Mouse (Mus musculus) kidney, adult 11 months (tissue): ENCODE results near the gene Cln6.
A peak's percentile ranks its signal among the peaks of the same experiment; 100 is the strongest.
"Not testable (repeated sequence)": the region's sequence is repeated elsewhere in the genome, so short reads cannot be mapped to it uniquely, and the experiment has no call there.

Source experiments
- DNase-seq: peaks from one replicate; pipeline ENCODE4 v3.0.0; 2022

Gene Cln6

DNA sequence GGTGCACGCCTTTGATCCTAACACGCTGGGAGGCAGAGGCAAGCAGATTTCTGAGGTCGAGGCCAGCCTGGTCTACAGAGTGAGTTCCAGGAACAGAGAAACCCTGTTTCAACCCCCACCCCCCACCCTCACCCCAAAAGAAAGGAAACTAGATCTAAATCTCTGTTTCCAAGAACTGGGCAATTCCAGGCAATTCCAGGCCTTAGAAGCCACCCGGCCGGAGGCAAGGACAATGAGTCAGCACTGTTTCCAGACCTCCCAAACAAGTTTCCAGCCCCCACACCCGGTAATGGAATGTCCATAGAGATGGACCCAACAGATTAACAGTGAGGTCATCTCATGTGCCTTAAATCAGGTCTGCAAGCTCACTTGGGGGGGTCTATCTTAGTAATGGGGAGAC lies 8.7 kb upstream of the Cln6 start:
- no peak for DNase-seq

DNA sequence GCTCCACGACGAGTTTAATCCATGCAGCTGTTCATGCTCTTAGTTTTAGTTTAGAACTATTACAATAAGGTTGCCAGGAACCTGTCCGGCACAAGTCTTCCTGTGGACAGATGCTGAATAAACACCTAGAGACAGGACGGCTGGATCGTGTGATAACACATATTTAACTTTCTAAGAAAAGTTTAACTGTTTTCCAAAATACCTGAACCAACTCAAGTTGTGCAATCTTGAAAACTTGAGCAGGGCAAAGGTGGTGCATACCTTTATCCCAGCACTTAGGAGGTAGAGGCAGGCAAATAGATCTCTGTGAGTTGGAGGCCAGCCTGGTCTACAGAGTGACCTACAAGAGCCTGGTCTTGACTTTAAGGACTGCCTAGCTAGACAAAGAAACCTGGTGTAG lies 3.7 kb upstream of the Cln6 start:
- DNase-seq, result no peak

DNA sequence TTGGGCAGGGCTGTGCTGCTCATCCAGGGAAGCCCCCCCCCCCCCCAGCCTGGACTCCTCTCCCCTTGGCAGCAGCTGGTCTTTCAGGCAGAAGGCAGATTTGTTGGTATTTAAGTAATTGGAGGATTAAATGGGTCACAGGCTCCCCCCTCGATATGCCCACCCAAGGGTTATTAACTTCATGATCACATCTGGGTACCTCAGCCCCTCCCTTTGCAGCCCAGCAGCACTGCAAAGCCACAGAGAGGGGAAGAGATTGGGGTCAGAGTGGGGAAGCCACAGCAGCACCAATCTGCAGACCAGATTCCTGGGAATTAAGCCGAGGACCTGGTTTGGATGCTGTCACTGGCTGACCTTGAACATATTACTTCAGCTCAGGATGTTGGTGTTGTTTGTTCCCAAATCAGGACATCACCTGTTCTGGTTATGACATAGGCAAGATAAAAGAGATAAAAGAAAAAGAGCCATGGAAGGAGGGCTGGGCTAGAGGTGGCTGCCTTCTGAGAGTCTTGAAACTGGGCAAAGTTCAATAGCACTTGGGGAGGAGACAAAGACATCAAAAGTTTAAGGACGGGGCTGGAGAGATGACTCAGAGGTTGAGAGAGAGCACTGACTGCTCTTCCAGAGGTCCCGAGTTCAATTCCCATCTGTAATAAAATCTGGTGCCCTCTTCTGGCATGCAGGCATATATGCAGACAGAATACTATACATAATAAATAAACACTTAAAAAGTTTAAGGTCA lies 2.7 kb upstream of the Cln6 start:
- DNase-seq, result no peak

DNA sequence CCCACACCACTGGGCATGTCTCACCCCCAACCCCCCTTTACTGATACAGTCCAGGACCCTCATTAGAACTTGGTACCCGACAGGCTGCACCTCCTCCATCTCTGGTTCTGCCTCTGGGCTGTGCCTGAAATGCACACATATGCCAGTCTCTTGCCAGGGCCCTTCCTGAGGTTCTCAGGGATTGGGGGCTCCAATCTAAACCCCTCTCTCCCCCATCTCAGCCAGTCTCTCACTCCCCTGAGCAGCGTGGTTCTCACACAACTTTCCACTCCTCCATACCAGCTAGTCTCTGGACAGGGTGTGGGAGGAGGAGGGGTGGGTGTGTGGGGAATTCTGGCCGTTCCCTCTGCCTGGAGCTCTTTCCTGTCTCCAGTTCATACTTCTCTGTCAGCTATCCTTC lies 974 bp upstream of the Cln6 start:
- no peak for DNase-seq

DNA sequence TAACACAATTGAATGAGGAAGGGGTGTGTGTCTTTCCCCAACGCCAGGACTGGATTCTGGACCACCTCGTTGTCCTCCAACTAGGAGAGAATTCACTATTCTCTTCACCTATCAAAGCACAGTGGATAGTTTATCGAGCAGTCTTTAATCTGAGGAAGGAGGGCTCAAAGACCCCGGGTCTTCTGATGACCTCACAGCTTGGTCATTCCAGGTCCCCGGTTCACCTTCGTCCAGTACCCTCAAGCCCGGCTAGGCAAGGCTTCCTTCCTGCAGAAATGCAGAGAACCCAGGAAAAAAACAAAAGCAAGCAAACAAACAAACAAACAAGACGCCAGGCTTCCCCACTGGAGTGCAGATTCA lies 459 bp upstream of the Cln6 start:
- DNase-seq, result no peak

DNA sequence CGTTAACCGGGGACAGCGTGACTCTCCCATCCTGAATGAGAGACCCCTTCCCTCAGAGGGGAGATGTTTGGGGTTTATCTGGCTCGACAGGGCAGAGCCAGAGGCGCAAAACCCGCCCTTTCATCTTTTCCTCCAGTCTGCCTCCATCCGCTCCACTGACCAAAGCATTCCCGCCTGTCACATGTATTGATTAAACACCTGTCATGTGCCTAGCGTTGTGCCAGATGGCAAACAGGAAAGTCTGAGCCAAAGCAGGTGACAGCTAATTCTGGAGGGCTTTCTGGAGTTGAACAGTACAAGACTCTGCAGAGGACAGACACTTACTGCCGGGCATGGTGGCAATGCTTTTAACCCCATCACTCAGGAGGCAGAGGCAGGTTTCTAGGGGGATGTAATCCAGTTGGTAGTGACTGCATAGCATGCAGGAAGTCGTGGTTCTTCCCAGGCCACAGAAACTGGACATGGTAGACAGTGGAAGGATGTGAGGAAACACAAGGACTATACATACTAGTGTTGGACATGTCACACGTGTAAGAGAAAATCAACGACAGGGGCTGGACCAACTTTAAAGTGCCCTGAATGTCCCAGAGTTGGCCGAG lies 686 bp downstream of the Cln6 start:
- DNase-seq, result peak; percentile 58

DNA sequence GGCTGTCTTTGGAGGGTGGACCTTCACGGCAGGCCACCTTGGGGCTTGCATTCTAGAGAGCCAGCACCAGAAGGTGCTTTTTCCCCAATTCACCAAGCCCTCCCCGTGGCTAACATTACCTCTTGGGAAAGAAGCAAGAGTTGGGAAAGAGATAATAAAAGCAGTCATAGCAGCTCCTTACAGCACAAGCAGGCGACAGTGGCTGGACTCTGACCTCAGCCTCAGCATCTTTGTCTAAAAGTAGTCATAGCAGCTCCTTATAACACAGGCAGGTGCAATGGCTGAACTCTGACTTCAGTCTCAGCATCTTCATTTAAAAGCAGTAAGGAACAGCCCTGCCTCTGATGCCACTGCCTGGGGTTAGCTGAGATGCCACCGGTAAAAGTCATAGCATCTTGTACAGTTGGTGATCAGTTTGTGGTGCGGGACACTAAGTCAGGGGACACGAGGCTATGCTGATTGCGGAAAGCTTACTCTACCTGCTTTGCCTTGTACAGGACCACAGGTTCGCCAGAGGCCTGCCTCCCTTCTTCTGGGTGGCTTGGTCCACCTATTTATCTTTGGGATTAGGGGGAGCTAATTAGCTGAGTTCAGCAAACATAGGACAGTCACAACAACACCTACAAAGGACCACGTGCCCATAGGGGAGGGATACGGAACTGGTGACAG lies 4.9 kb downstream of the Cln6 start:
- DNase-seq, result no peak

DNA sequence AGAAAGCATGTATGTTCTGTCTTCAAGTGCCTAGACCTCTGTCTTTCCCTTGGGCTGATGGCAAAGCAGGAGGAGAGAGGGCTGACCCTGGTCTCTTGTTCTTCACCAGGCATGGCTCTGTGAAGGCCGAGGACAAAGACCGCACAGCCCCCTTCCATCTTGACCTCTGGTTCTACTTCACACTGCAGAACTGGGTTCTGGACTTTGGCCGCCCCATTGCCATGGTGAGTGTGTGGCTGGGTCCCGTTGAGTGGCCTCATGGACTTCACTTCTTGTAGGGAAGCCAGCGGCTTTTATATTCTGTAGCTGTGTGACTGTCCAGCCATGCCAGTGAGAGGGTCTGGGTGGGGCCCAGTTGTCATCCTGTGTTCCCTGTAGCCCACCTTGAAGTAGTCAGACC lies 5.9 kb downstream of the Cln6 start:
- DNase-seq, result peak; percentile 71

DNA sequence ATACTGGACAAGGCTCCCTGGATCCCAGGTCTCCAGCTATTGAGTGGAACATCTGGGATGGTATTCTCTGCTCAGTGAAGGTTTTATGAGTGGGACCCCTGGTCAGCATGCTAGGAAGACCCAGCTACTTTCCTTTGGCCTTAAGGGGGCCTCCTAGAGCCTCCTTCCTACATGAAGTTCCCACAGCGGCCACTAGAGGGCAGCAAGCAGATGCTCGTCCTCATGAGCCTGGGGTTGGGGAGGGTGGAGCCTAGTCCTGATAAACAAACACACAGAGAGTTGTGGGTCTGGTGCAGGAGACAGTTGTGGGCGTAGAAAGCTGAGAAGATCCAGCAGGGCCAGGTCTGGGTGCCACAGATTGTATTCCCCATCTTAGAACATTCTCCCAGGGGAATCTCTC lies 9.1 kb downstream of the Cln6 start:
- peak; percentile 73 for DNase-seq

DNA sequence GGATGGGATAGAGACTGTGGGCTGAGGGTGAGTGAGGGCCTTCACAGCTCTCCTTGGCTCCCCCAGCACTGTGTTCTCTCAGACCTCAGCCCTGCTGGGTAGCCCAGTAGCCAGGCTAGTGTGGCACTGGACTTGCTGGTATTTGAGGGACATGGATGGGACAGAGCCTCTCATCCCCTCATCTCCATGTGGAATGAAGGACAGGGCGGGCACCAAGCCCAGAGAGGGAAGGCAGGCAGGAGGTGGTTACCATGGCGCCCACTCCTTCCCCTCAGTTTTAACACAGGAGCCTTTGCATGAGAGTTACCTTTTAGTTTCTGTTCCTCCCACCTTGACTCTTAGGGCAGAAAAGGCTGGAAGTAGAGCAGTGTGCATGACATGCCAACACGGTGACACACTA lies 10.1 kb downstream of the Cln6 start:
- no peak for DNase-seq

DNA sequence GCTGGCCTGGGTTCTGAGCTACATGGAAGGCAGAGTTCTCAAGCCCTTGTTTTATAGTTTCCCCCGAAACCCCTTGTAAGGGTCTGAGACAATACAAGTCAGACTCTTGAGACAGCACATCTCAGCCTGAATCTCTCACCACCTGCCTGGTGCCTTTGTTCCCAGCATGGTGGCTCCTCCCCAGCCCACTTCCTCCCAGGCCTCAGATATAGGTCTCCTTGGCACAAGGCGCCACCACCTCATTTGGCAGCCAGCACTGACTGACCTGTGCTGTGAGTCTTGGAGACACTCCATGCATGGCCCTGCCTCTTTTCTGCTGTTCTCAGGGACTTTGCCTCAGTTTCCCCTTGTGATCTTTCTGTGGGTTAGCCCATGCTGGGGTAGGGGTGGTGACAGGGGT lies 13.0 kb downstream of the Cln6 start:
- no peak for DNase-seq

DNA sequence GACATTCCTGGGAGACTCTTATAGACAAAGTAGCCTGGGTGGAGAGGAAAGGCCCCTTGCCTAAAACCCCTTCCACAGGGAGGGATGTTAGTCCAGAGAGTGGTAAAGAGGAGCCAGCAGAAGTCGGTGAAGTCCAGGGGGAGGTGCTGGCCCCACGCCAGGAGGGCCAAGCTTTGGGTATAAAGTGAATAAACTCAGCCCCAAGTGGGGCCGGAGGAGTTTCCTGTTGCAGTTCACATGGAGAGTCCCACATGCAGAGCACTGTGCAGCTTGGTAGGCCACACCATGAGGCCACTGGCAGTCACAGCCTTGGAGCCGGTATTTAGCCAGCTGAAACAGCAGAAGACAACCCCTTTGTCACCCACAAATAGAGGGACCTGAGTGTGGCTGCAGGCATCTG lies 15.9 kb downstream of the Cln6 start:
- DNase-seq, result no peak

DNA sequence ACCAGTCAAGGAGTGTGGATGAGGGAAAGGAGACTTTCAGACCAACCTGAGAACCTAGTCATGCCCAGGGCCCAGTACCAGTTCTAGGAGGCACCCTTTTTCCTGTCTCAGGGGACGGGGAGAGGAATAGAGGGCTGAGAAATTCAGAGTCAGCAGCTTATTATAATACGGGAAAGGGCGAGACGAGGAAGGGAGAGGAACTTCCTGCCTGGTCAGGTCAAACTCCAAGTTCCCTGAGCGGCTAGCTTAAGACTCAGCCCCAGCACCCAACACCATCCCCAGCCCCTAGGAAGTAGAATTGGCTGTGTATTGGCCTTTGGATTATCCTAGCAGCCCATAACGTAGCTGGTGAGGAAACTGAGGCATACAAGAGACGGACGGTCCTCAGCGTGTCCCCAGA lies 18.6 kb downstream of the Cln6 start:
- DNase-seq, result peak; percentile 81

DNA sequence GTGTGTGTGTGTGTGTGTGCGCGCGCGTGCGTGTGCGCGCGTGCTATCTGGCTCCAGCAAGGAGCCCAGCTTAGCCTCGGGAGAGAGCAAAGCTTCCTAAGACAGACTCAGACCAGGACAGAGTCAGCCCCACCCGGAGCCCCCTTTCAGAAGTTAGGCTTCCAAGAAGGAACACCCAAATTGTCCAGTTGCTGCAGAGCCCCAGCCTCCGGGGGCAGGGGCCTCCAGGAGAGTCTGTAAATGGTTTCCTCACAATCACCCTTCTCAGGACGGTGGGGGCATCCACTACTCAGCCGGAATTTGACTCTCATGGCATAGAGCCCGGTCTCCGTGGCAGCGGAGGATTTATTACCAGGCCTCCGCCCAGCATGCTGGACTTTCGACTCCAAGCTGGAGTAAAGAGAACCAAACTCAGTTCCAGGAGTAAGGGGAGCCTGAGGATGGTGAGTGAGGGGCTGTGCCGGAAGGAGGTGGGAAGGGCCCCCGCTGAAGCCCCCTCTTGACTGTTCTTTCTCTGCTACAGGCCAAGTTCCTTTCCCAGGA lies 19.2 kb downstream of the Cln6 start, which contains the start of gene Calml4:
TSS of gene Calml4 (plus strand) at position 362 of the 543 bp plus-strand sequence.
- DNase-seq, result peak; percentile 94

DNA sequence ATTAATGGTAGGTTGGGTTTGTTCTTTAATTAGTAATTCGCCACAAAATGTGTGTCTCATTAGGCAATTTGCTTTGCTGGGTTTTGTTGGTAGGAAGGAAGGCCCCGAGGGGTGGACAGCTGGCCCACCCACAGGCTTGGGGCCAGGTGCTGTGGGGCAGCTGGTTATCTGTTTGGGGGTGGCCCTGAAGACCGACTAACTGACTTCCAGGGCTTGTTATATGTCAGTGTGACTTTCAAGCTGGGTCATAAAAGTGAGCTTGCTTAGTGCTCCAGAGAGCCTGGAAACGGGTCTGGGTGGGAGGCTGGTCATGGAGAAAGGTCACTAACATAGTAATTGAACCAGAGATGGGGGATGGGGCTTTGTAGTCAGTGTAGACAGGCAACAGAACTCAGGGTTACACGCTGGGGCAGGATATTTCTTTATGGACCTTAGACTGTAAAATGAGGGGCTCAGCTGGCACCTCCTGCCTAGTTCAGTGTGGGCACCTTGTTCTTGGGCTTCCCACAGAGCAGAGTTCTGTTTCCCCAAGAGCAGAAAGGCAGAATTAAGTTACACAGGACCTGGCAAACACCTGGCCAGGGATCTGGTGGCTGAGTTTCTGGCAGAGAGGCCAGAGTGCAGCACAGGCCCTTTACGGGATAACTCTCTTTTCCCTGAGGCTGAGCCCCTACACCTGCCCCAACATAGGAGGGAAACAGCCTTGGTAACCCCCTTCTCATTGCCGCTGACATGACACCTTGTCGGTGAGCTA lies 19.9 kb downstream of the Cln6 start:
- no peak for DNase-seq

DNA sequence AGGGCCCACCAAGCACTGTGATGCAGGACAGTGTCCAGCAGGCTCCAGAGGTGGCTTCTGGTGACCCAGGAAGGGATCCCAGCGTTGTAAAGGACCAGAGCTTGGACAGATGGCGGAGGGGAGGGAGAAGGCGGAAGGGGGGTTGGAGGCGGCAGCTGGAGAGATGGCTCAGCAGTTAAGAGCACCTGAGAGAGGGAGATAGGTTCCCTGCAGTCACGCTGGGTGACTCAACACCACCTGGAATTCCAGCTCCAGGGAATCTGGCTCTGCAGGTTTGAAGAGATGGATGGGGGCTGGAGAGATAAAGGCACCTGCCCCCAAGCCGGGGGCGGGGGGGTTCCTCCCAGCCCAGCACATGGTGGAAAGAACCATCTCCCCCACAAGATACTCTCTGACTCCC lies 21.5 kb downstream of the Cln6 start:
- DNase-seq, result not testable (repeated sequence)

DNA sequence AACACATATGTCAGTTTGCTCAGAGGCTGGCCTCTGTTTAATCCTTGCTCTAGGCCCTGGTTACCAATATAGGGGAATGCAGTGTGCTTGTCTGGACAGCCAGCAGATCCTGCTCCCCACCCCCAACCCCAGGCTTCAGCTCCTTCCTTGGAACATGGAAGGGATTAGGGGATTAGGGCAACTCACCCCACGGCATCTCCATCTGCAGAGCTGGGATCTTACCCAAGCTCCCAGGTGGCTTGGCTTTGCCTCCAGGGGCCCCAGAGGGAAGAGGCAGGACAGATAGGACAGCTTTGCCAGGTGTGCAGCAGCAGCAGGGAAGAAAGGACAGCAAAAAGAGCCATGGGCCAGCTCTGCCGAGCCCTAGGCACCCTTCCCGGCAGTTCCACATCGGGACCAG lies 22.3 kb downstream of the Cln6 start:
- DNase-seq, result no peak

DNA sequence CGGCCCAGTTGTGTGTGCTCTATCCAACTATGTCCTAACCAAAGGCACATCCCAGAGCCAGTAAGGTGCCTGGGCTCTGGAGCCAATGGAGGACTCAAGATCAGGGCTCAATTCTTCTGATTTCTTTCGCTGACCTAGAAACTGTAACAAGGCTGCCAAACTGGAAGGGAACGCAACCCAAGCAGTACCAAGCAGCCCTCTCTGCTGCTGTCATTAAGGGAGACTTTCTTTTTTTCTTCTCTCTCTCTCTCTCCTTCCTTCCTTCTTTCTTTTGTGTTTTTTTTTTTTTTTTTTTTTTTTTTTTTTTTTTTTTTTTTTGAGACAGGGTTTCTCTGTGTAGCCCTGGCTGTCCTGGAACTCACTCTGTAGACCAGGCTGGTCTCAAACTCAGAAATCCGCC lies 30.7 kb downstream of the Cln6 start:
- DNase-seq, result not testable (repeated sequence)

DNA sequence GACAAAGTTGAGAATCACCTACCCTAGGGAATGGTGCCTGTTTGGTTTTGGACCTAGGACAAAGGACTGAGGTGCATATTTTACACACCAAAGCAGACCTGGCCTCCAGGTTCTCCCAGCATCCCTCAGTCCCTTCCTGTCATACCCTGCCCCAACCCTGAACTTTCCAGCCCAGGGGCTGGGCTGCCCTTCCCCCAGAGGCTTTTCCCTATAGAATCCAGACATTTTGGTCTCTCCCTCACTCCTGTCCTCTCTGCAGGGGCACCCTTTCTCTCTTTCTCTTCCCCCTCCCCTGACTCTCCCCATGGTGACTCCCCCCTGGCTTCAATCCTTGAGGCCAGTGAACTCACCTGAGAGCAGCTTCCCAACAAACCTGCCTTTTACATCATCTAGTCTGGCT lies 32.1 kb downstream of the Cln6 start:
- DNase-seq, result no peak

DNA sequence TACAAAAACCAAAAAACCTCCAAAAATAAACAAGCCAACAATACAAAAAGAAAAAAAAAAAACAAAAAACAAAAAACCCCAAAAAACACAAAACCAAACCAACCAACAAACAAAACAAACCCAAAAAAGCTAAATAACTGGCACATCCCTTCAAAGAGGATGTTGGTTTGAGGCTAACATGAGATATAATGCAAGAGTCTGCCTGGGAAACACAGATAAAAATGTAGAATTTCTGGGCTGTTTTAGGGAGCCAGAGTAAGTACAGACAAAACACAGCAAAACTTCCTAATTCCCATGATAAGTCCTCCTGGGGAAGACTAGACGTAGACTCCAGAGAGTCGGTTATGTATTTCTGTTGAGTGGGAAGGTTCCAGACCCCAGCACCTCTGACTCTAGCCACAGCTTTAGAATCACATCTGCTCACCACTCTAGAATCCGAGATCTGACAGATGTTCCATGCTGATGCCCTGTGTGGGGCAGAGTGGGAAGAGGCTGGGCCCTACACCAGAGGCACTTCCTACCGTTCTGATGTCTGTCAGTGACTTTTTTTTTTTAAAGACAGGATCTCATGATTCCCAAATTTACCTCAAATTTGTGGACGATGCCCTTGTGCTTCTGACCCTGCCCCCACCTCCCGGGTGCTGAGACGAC lies 38.5 kb downstream of the Cln6 start:
- DNase-seq, result no peak

DNA sequence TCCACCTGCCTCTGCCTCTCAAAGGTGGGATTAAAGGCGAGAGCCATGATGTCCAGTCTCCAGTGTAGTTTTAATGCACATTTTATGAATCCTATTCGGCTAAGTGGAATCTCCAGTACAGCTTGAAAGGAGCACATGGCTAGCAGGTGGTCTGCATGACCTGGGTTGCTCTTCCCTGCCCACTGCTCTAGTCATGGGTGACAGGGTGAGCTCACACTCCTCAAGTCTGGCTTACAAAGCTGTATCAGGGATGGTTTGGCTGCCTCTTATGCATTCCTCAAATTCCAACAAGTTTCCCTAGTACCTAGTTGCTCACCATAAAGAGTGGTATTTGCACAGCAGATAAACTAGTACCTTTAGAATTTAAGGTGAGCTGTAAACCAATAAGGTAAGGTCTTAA lies 39.2 kb downstream of the Cln6 start:
- no peak for DNase-seq

DNA sequence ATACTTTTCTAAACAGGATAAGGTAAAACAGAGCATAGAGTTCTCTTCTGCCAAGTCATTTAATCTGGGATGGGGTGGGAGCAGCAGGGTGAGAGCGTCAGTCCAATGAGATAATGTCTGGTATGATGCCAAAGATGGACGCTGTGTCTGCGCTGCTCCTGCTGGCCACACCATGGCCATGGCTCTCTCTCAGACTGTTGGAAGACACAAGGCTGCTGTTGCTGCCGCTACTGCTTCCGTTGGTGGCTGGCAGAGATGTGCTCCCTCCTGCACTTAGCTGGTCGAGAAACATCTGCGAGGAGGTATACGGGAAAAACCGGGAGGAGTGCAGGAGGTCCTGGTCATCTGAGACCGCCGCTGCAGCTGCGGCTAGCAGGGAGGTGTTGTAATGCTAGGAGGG lies 43.3 kb downstream of the Cln6 start:
- no peak for DNase-seq

DNA sequence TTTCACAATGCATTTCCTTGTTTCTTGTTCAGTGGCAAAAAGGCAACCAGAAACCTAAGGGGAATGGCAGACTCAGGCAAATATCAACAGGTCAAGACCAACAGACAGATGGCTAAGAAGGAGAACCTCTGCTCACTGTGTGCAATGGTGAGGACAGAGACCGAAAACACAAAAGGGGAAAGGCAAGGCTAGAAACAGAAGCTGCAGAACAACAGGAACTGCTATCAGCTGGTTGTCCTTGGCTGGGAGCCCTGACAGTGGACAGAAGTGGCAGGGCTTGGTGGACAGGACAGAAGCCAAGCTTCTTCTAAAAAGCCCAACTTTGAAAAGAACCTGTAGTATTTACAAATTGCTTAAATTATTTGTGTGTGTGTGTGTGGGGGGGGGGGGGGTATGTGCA lies 55.9 kb downstream of the Cln6 start:
- no peak for DNase-seq
